Mouse (Mus musculus) liver, embryonic 14.5 days (tissue): ENCODE data around the gene Dmrtb1.

ENCODE experiments used
- CTCF ChIP-seq: IDR thresholded peaks from 2 replicates; pipeline ENCODE4 v1.5.1; 2016; ENCODE audit warnings: antibody characterized with exemption, low read depth, control low read depth
- EP300 ChIP-seq: IDR thresholded peaks from 2 replicates; pipeline ENCODE4 v1.6.1; 2016; ENCODE audit warnings: antibody characterized with exemption, low read depth

DNA sequence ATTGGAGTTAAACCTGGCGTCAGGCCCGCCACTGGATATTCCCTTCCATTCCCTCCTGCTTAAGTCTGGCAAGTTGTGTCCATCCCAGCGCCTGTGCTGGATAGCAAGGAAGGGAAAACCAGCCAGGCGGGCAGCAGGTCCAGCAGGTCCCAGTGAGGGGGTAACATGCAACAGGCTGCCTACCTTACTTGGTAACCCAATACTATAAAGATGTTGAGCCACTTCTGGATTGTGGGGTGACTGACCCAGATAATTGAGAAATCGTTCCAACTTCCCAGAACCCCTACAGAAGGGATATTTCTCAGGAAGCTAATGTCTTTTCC is 9.7 kb downstream of the Dmrtb1 start:
- TF ChIP-seq CTCF, result no peak
- no peak for TF ChIP-seq EP300
